Comparison of ENCODE assay signal across 26 mouse cellular contexts in the genomic region with DNA sequence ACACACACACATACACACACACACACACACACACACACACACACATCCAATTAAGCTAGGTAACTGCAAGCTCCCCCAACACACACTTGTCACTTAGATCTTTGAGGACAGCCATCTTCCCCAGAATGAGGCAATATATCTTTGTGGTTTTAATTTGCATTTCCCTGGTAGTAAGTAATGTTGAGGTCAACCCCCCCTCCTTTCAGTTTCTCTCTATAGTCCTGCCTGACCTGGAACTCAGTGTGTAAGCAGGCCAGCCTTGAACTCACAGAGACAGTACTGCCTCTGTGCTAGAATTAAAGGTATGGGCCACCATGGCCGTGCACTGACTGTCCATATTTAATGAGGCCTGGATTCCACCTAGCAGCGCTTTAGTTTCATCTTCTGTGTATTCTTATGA. TPM values are rescaled to one million over a fixed set of nuclear protein-coding genes. Genes with fewer than 3 reads are reported as not detected.
DNase-seq lines count a peak whose midpoint lies in the region; ATAC-seq and TF ChIP-seq lines count a peak whose summit lies in the region.
"Had no signal": no experiment of that assay in that cellular context is flagged by ENCODE, and none has a peak within 500 bp of the region (broad histone marks: within the 10 kb centered on the region; RNA-seq: fewer than 3 reads in every experiment).

No protein-coding gene starts in this region.

- DNase-seq in 416B (ENCODE audit: low read depth): peak; percentile 77
- peak; percentile 61 to 69 for DNase-seq in B cell, adult 2 months
- DNase-seq in left cerebral cortex, postnatal 4 days: no peak
- DNase-seq in left cerebral cortex, adult 8-10 months (ENCODE audit: low spot score in 2 of 2): no peak
- no peak for DNase-seq in ovary, postnatal 36 days (ENCODE audit: low spot score)
- DNase-seq: cerebellum, adult 9-11 months; embryo, embryonic 11 days; heart, postnatal 14 days; kidney, adult 2 months; kidney, postnatal 4 days; retina, postnatal 1 day; thymus, adult 18-20 months had no signal

- H3ac ChIP-seq in myocyte (ENCODE audit: control insufficient read depth, insufficient read length): no peak overlapping the region

- H3K27me3 ChIP-seq in myocyte (ENCODE audit: control insufficient read depth, insufficient read depth, insufficient read length): peaks cover 38% of the 10 kb centered on the region
- H3K27me3 ChIP-seq: hindbrain, embryonic 15.5 days had no signal

- intact Hi-C loops in left cerebral cortex, postnatal 4 days (cut with DNase I): no loop called here

- no peaks in the 10 kb centered on the region for H3K79me2 ChIP-seq in myocyte (ENCODE audit: control insufficient read depth, insufficient read depth)

- H3K4me2 ChIP-seq in myocyte (ENCODE audit: low read depth): peak overlapping the region; percentile 22
- H3K4me2 ChIP-seq: embryonic facial prominence, embryonic 15.5 days; heart, embryonic 11.5 days; hindbrain, embryonic 15.5 days; limb, embryonic 15.5 days; lung, embryonic 14.5 days had no signal

- no peaks in the 10 kb centered on the region for H3K36me3 ChIP-seq in myocyte (ENCODE audit: control insufficient read depth, insufficient read depth)
- H3K36me3 ChIP-seq: embryonic facial prominence, embryonic 15.5 days; hindbrain, embryonic 15.5 days; limb, embryonic 15.5 days had no signal

- H3K4me3 ChIP-seq in myocyte: no peak overlapping the region
- H3K4me3 ChIP-seq: embryonic facial prominence, embryonic 15.5 days; hindbrain, embryonic 15.5 days; limb, embryonic 15.5 days had no signal

- TF ChIP-seq POLR2A in myocyte (IDR thresholded peaks at IDR 0.05; ENCODE audit: insufficient read length, low read depth): no peak

- ATAC-seq in common myeloid progenitor, adult 5-6 weeks (replicated peaks; ENCODE audit: low read depth, poor library complexity, severe bottlenecking): peak; percentile 69

TF ChIP-seq in myocyte, 11 proteins besides CTCF, POLR2A, EP300 and RAD21:
- no peak for TF ChIP-seq MAX (IDR thresholded peaks at IDR 0.05; ENCODE audit: low read depth)
- TF ChIP-seq MYOD1 (IDR thresholded peaks at IDR 0.05; ENCODE audit: control insufficient read depth in 1 of 3, insufficient read length in 2 of 3, low read depth in 2 of 3): no peak
- no peak for TF ChIP-seq TCF3 (IDR thresholded peaks at IDR 0.05; ENCODE audit: insufficient read length, low read depth)
- TF ChIP-seq USF1 (IDR thresholded peaks at IDR 0.05; ENCODE audit: low read depth): no peak
- TF ChIP-seq E2F4 (IDR thresholded peaks at IDR 0.05; ENCODE audit: insufficient read depth): no peak
- TF ChIP-seq TCF12 (IDR thresholded peaks at IDR 0.05; ENCODE audit: insufficient read depth, poor library complexity, severe bottlenecking): no peak
- no peak for TF ChIP-seq SRF (IDR thresholded peaks at IDR 0.05; ENCODE audit: control insufficient read depth, insufficient read length, low read depth)
- no peak for TF ChIP-seq MYOG (IDR thresholded peaks at IDR 0.05; ENCODE audit: control insufficient read depth in 1 of 3, insufficient read depth in 1 of 3, insufficient read length in 2 of 3, low read depth in 2 of 3)
- no peak for TF ChIP-seq REST (IDR thresholded peaks at IDR 0.05; ENCODE audit: insufficient read depth, insufficient read length)
- TF ChIP-seq POLR2AphosphoS2 (IDR thresholded peaks at IDR 0.05; ENCODE audit: insufficient read length, low read depth): no peak
- no peak for TF ChIP-seq CEBPB (IDR thresholded peaks at IDR 0.05; ENCODE audit: insufficient read depth, poor library complexity, severe bottlenecking)
TF ChIP-seq in myocyte: peak in this region for 0.

RNA-seq across cellular contexts. Expression of a gene that starts 7.6 kb away (rescaled TPM):
- not detected in 2 replicates for total RNA-seq in common myeloid progenitor, adult 5-6 weeks (2017)
- not detected for polyA plus RNA-seq in myocyte (2012; fragmentation: generic; extraction: Trizol)
- total RNA-seq in left cerebral cortex, postnatal 4 days (2021): not detected
- not detected for total RNA-seq in left cerebral cortex, adult 8-10 months (2022)
- total RNA-seq: gastrocnemius, postnatal 4 days; heart, postnatal 14 days; layer of hippocampus, postnatal 10 days; left cerebral cortex, postnatal 10 days; midbrain, postnatal 0 days had no signal
- polyA plus RNA-seq: embryonic facial prominence, embryonic 15.5 days; forebrain, embryonic 11.5 days; heart, embryonic 11.5 days; hindbrain, embryonic 15.5 days; kidney, adult 2 months; limb, embryonic 15.5 days; lung, embryonic 14.5 days; midbrain, postnatal 0 days; neural tube, embryonic 14.5 days; stomach, embryonic 14.5 days had no signal

RNA-seq across cellular contexts. Expression of a gene that starts 42.4 kb away (rescaled TPM):
- total RNA-seq in common myeloid progenitor, adult 5-6 weeks (2017): 7.3 and 8.3 TPM in 2 replicates
- polyA plus RNA-seq in myocyte (2012; fragmentation: generic; extraction: Trizol): 10.2 TPM
- total RNA-seq in left cerebral cortex, postnatal 4 days (2021): 1 to 10 TPM; 6.8 to 7.4 TPM
- total RNA-seq in left cerebral cortex, adult 8-10 months (2022): 1 to 10 TPM; 2.2 to 3.3 (median 2.6) TPM

Comparison
In these comparisons a context has a peak if more than half of its experiments do, and no peak if none do; other contexts are left out.
1. DNase-seq: peak in 416B (single experiment) and B cell, adult 2 months (2 of 2); none in left cerebral cortex, postnatal 4 days (single experiment), left cerebral cortex, adult 8-10 months (0 of 2) and ovary, postnatal 36 days (single experiment).